Mouse (Mus musculus) spleen, adult 18-20 months (tissue): ENCODE measurements at regions not wholly inside any gene's neighbourhood (a gene's known extent, or its start where the extent isn't known, plus 50 kb on each side); places are given as distances from the start of the nearest gene placed in this dataset.

Source experiments
- DNase-seq, 2 experiments: peaks; one replicate each; pipeline ENCODE4 v3.0.0; 2022; ENCODE audit warnings: mixed read lengths in 2 of 2

GRCm38 (mm10) chr9:113057415-113057814 lies 650.6 kb downstream of the Pdcd6ip start:
- no peak for DNase-seq

- DNase-seq: no peak
Measured at GRCm38 (mm10) chr9:113044556-113045178, 663.4 kb downstream of the Pdcd6ip start.

GRCm38 (mm10) chr9:113040885-113041284 lies 667.2 kb downstream of the Pdcd6ip start:
- no peak for DNase-seq

GRCm38 (mm10) chr9:113033996-113034395 lies 674.1 kb downstream of the Pdcd6ip start:
- no peak for DNase-seq

GRCm38 (mm10) chr9:113029091-113029490 lies 679.0 kb downstream of the Pdcd6ip start:
- DNase-seq: no peak

- no peak for DNase-seq
Measured at GRCm38 (mm10) chr9:113026904-113027193, 681.2 kb downstream of the Pdcd6ip start.

- no peak for DNase-seq
Measured at GRCm38 (mm10) chr9:113026096-113026903, 681.8 kb downstream of the Pdcd6ip start.

- DNase-seq: no peak
Measured at GRCm38 (mm10) chr9:113021866-113022645, 686.0 kb downstream of the Pdcd6ip start.

GRCm38 (mm10) chr9:113019576-113019975 lies 688.5 kb downstream of the Pdcd6ip start:
- DNase-seq: no peak

GRCm38 (mm10) chr9:113008106-113008505 lies 700.0 kb downstream of the Pdcd6ip start:
- DNase-seq: no peak

GRCm38 (mm10) chr9:112996204-112996603 lies 711.9 kb downstream of the Pdcd6ip start:
- no peak for DNase-seq

GRCm38 (mm10) chr9:112994774-112995173 lies 713.3 kb downstream of the Pdcd6ip start:
- DNase-seq: no peak

- no peak for DNase-seq
Measured at GRCm38 (mm10) chr9:112993627-112994026, 714.4 kb downstream of the Pdcd6ip start.

GRCm38 (mm10) chr9:112992937-112993336 lies 715.1 kb downstream of the Pdcd6ip start:
- no peak for DNase-seq

GRCm38 (mm10) chr9:112983353-112983752 lies 724.7 kb downstream of the Pdcd6ip start:
- no peak for DNase-seq

- DNase-seq: no peak
Measured at GRCm38 (mm10) chr9:112951567-112951966, 715.8 kb upstream of the Arpp21 start.

GRCm38 (mm10) chr9:112950056-112950455 lies 714.3 kb upstream of the Arpp21 start:
- no peak for DNase-seq

GRCm38 (mm10) chr9:112938781-112939180 lies 703.0 kb upstream of the Arpp21 start:
- no peak for DNase-seq

GRCm38 (mm10) chr9:112909311-112910101 lies 673.8 kb upstream of the Arpp21 start:
- DNase-seq: no peak

GRCm38 (mm10) chr9:112905955-112906354 lies 670.2 kb upstream of the Arpp21 start:
- DNase-seq: no peak

GRCm38 (mm10) chr9:112864921-112865320 lies 629.2 kb upstream of the Arpp21 start:
- DNase-seq: no peak

- DNase-seq: no peak
Measured at GRCm38 (mm10) chr9:112861136-112861535, 625.4 kb upstream of the Arpp21 start.
